Mouse (Mus musculus) heart, embryonic 14.5 days (tissue): ENCODE data around the gene Ipcef1. TPM values are rescaled to one million over a fixed set of nuclear protein-coding genes. Genes with fewer than 3 reads are reported as not detected.

Source experiments
- ATAC-seq: fragments of 200-750 bp; cut with Nextera tagmentation; 2 replicates; pipeline ENCODE4 v1.8.0; 2017; ENCODE audit warnings: low read depth, moderate TSS enrichment; ENCODE audit not compliant: insufficient number of reproducible peaks, insufficient read depth, low FRiP score
- H3K27ac ChIP-seq, 2 experiments: fragments of 200-500 bp in 1 of 2; fragments of 300-500 bp in 1 of 2; sonication (generic) in 1 of 2; replicated peaks in 1 of 2; 2 replicates each; pipeline ENCODE4 v1.5.1; 2012 to 2014; ENCODE audit warnings: low read depth in 2 of 2, low read length in 2 of 2, control low read depth in 1 of 2, mild to moderate bottlenecking in 1 of 2, mixed read lengths in 1 of 2; ENCODE audit not compliant: control insufficient read depth in 1 of 2, insufficient read depth in 1 of 2
- H3K27me3 ChIP-seq: fragments of 300-500 bp; sonication (generic); 2 replicates; pipeline ENCODE4 v1.6.1; 2014; ENCODE audit warnings: mild to moderate bottlenecking, low read length, control low read depth; ENCODE audit not compliant: control insufficient read depth, insufficient read depth
- H3K36me3 ChIP-seq: fragments of 300-500 bp; sonication (generic); 2 replicates; pipeline ENCODE4 v1.6.1; 2014; ENCODE audit warnings: mild to moderate bottlenecking, control low read depth, low read length, mixed read lengths; ENCODE audit not compliant: control insufficient read depth, insufficient read depth
- H3K4me1 ChIP-seq, 2 experiments: fragments of 200-500 bp in 1 of 2; fragments of 300-500 bp in 1 of 2; sonication (generic) in 1 of 2; 2 replicates each; pipeline ENCODE4 v1.6.1; 2012 to 2014; ENCODE audit warnings: low read length in 2 of 2, control low read depth in 1 of 2, mixed read lengths in 1 of 2; ENCODE audit not compliant: control insufficient read depth in 2 of 2, insufficient read depth in 2 of 2
- H3K4me2 ChIP-seq: fragments of 300-500 bp; sonication (generic); 2 replicates; pipeline ENCODE4 v1.6.1; 2014; ENCODE audit warnings: mild to moderate bottlenecking, low read length
- H3K4me3 ChIP-seq, 2 experiments: fragments of 200-500 bp in 1 of 2; fragments of 300-500 bp in 1 of 2; sonication (generic) in 1 of 2; 2 replicates each; pipeline ENCODE4 v1.5.1; 2012 to 2014; ENCODE audit warnings: low read length in 2 of 2, mild to moderate bottlenecking in 2 of 2, control low read depth in 1 of 2, low read depth in 1 of 2, moderate library complexity in 1 of 2; ENCODE audit not compliant: control insufficient read depth in 1 of 2, insufficient read depth in 1 of 2
- H3K9ac ChIP-seq: fragments of 300-500 bp; sonication (generic); 2 replicates; pipeline ENCODE4 v1.6.1; 2014; ENCODE audit warnings: mild to moderate bottlenecking, low read length
- H3K9me3 ChIP-seq: fragments of 300-500 bp; sonication (generic); 2 replicates; pipeline ENCODE4 v1.6.1; 2016; ENCODE audit warnings: low read length, control low read depth; ENCODE audit not compliant: control insufficient read depth
- WGBS: fragments of 180-500 bp; shearing (Covaris S2); extraction: QIAGEN DNeasy Blood & Tissue Kit; methylation state at CpG from one replicate; pipeline ENCODE4 v1.1.7; 2014; 5-methylcytosine and 5-hydroxymethylcytosine counted together
- polyA plus RNA-seq: library from polyadenylated mRNA; unstranded; fragments of >200 nt; fragmentation: Nextera tagmentation; extraction: Ambion mirVana; gene quantifications from 2 replicates; pipeline ENCODE4 v1.2.1, GENCODE M21; 2014

Gene Ipcef1
- polyA plus RNA-seq, 1 experiment from 2014 or later, result not detected

DNA sequence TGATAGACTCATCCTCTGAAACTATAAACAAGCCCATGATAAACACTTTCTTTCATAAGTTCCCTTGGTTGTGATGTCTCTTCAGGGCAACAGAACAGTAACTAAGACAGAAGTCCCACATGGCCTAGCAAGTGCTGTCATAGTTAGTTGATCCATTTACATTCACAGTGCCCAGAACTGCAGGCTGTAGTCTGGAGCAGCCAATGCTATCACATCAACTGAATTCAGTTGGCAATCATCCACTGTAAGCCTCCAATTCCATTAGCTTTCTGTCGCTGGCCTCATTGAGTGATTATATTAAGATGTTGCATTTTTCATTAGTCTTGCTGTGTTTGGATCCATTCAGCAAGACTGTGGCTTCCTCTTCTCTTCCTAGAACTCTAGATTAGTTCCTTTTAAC is 206.0 kb downstream of the Ipcef1 start:
- 67% methylated on average over 1 of the region's 1 CpGs for WGBS
- Histone ChIP-seq H3K27ac (no peak overlapping the region), H3K4me1 (no peaks in the 10 kb centered on the region), H3K9me3 (no peaks in the 10 kb centered on the region), H3K9ac (no peak overlapping the region), H3K4me2 (no peak overlapping the region), H3K4me3 (no peak overlapping the region), H3K36me3 (no peaks in the 10 kb centered on the region), H3K27me3 (no peaks in the 10 kb centered on the region)
- ATAC-seq, result no peak

DNA sequence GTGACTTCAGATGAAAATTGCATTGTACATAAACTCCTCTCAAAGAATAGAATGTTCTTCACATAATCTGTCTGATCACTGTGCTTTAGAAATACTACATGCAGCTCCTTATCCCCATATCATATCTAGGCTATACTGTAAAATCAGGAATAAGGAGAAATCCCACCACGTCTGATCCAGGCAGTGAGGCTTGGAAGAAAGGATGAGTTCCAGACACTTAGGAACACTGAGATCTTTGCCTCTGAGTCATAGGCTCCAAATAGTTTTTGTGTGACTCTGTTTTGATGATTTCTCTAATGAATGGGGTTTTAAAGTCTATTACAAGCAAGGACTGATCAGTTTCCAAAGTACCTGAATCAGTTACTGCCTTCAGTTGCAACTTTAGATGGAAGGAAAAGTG is 210.1 kb downstream of the Ipcef1 start:
- ATAC-seq, result no peak
- Histone ChIP-seq H3K27ac (no peak overlapping the region), H3K4me2 (no peak overlapping the region), H3K36me3 (no peaks in the 10 kb centered on the region), H3K4me1 (no peaks in the 10 kb centered on the region), H3K27me3 (no peaks in the 10 kb centered on the region), H3K9ac (no peak overlapping the region), H3K9me3 (no peaks in the 10 kb centered on the region), H3K4me3 (no peak overlapping the region)
- 38% methylated on average over 1 of the region's 1 CpGs for WGBS

Other genes starting within 250 kb of the Ipcef1 start
- gene Cnksr3, start 159.8 kb upstream of the Ipcef1 start, polyA plus RNA-seq, result 6.4 and 6.5 TPM in 2 replicates